Mouse (Mus musculus) liver, postnatal 0 days (tissue): ENCODE results near the gene Mmp27. TPM values are rescaled to one million over a fixed set of nuclear protein-coding genes. Genes with fewer than 3 reads are reported as not detected.
A peak's percentile ranks its signal among the peaks of the same experiment; 100 is the strongest.

Experiments
- ATAC-seq: fragments of 200-750 bp; cut with Nextera tagmentation; 2 replicates; pipeline ENCODE4 v1.8.0; 2017; ENCODE audit warnings: mild to moderate bottlenecking, moderate library complexity
- DNase-seq: peaks from one replicate; pipeline ENCODE4 v3.0.0-alpha.2; 2016
- H3K27ac ChIP-seq: fragments of 300-500 bp; sonication (generic); 2 replicates; pipeline ENCODE4 v1.5.1; 2014; ENCODE audit warnings: antibody characterized with exemption, moderate library complexity, mild to moderate bottlenecking, low read depth
- H3K27me3 ChIP-seq: fragments of 300-500 bp; sonication (generic); 2 replicates; pipeline ENCODE4 v1.6.1; 2014; ENCODE audit warnings: low read length, control low read depth, mixed read lengths; ENCODE audit not compliant: insufficient read depth
- H3K36me3 ChIP-seq: fragments of 300-500 bp; sonication (generic); replicated peaks from 2 replicates; pipeline ENCODE4 v1.6.1; 2014; ENCODE audit warnings: mild to moderate bottlenecking, control low read depth, low read length, moderate library complexity, mixed read lengths; ENCODE audit not compliant: insufficient read depth
- H3K4me1 ChIP-seq: fragments of 300-500 bp; sonication (generic); 2 replicates; pipeline ENCODE4 v1.6.1; 2014; ENCODE audit warnings: antibody characterized with exemption, mild to moderate bottlenecking, control low read depth; ENCODE audit not compliant: insufficient read depth
- H3K4me2 ChIP-seq: fragments of 300-500 bp; sonication (generic); 2 replicates; pipeline ENCODE4 v1.6.1; 2014; ENCODE audit warnings: low read depth, mild to moderate bottlenecking, low read length, moderate library complexity, mixed read lengths
- H3K4me3 ChIP-seq: fragments of 300-500 bp; sonication (generic); 2 replicates; pipeline ENCODE4 v1.5.1; 2014; ENCODE audit warnings: low read depth, low read length
- H3K9ac ChIP-seq: fragments of 300-500 bp; sonication (generic); replicated peaks from 2 replicates; pipeline ENCODE4 v1.6.1; 2014; ENCODE audit warnings: mild to moderate bottlenecking, moderate library complexity
- H3K9me3 ChIP-seq: fragments of 300-500 bp; sonication (generic); 2 replicates; pipeline ENCODE4 v1.6.1; 2016; ENCODE audit warnings: mild to moderate bottlenecking, control low read depth, low read length, mixed read lengths
- CTCF ChIP-seq: sonication (generic); IDR thresholded peaks from 2 replicates; pipeline ENCODE4 v1.5.1; 2016; ENCODE audit warnings: antibody characterized with exemption, low read depth
- EP300 ChIP-seq: IDR thresholded peaks from 2 replicates; pipeline ENCODE4 v1.6.1; 2016; ENCODE audit warnings: antibody characterized with exemption, low read depth, mild to moderate bottlenecking
- WGBS: fragments of 180-500 bp; shearing (Covaris S2); extraction: QIAGEN DNeasy Blood & Tissue Kit; methylation state at CpG from one replicate; pipeline ENCODE4 v1.1.7; 2014; ENCODE audit not compliant: insufficient replicate concordance; 5-methylcytosine and 5-hydroxymethylcytosine counted together
- polyA plus RNA-seq: library from polyadenylated mRNA; unstranded; fragments of >200 nt; fragmentation: Nextera tagmentation; extraction: Ambion mirVana; gene quantifications from 2 replicates; pipeline ENCODE4 v1.2.1, GENCODE M21; 2015

The Mmp27 gene
- polyA plus RNA-seq, 1 experiment from 2014 or later: 0.33 TPM

DNA sequence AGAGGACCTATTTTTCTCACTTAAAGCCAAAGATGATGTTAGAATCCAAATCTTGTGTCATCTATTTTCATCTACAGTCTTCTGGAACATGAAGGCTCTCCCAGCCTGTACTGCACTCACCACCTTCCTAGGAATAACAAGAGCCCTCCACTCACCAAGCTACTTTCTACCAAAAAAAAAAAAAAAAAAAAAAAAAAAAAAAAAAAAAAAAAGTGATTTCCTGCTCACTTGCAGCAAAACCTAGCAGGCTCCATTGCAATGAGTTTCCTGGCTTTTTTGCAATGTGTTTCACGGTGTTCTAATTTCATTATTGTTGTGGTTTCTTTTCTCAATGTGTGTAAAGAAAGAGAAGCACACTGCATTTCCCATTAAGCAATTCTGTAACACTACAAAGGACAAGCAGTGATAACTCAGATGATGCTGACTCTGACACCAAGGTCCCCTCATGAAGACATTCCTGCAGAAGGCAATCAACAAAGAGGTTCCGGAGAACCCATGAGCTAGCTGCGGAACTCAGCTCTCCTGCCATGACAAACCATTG is 22.1 kb downstream of the Mmp27 start:
- Histone ChIP-seq H3K4me1 (no peaks in the 10 kb centered on the region), H3K4me3 (no peak overlapping the region), H3K27ac (no peak overlapping the region), H3K9me3 (no peaks in the 10 kb centered on the region), H3K27me3 (no peaks in the 10 kb centered on the region), H3K36me3 (no peaks in the 10 kb centered on the region), H3K4me2 (no peak overlapping the region), H3K9ac (no peak overlapping the region)
- DNase-seq: no peak
- WGBS: 80% methylated on average over 3 of the region's 3 CpGs
- no peak for TF ChIP-seq CTCF
- TF ChIP-seq EP300: peak; percentile 66
- ATAC-seq: no peak

DNA sequence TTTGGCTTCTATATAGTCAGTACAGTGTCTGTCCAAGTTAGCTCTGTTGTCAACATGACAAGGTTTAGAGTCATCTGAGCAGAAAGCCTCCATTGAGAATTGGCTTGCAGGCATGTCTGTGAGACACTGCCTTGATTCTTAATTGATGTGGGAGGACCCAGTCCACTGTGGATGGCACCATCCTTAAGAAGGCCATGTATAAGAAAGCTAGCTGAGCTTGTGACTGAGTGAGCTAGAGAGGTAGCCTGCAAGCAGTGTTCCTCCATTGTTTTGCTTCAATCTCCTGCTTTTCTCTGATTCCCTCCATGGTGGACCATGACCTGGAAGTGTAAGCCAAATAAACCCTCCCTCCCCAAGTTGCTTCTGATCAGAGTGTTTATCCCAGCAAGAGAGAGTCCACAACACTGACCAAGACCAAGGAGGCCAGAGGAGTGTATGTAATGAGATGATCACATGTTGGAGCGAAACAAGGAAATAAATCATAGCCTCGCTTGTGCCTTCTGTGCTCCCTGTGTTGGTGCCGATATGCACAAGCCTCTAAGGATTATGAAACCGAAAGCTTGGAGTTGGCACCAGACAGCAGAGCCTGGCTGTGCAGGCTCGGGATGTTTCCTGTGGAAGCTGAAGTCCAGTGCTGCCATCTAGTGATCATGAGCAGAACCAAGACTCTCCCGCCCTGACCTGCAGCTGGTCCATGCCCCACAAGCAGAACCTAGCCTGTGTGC is 23.8 kb downstream of the Mmp27 start:
- Histone ChIP-seq H3K4me1 (no peaks in the 10 kb centered on the region), H3K4me2 (peak overlapping the region; percentile 58), H3K36me3 (no peaks in the 10 kb centered on the region), H3K27ac (peak overlapping the region; percentile 37), H3K27me3 (no peaks in the 10 kb centered on the region), H3K9me3 (no peaks in the 10 kb centered on the region), H3K9ac (no peak overlapping the region; the same call in 1 of the 2 replicates), H3K4me3 (peak overlapping the region; percentile 39)
- ATAC-seq (peak; percentile 98), DNase-seq (peak; percentile 80)
- WGBS: 8% methylated on average over 6 of the region's 6 CpGs
- TF ChIP-seq CTCF (peak; percentile 94), EP300 (no peak)

DNA sequence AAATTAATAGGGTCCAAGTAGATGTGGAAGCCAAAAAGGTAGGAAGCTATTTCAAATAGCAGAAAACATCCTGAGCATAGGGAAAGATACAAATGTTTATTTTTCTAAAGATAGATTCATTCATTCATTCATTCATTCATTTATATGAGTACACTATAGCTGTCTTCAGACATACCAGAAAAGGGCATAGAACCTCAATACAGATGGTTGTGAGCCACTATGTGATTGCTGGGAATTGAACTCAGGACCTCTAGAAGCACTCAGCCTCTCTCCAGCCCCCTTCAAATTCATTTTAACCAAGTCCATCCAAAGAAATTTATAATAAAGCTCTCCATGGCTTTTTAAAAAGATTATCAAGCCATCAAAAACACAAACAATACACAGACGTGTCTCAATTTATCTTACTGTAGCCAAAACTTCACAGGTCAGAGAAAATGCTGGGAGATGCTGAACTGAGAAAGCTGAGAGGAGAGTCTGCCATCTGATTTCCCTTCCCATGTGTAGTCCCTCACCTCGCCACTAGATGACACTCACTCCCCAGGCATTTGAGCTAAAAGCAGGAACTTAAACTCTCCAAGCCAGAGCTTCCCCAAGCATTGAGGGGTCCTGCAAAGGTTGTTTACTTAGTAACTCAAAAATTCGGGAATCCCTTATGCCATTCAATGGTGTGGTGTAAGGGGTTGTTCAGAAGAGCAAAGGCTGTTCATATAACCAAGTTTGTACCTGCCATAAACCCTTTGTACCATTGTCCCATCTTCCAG is 32.0 kb downstream of the Mmp27 start:
- DNase-seq: peak; percentile 70
- no peak; the same call in 1 of the 2 replicates for ATAC-seq
- H3K27ac ChIP-seq: no peak overlapping the region
- H3K9ac ChIP-seq: no peak overlapping the region
- H3K4me2 ChIP-seq: no peak overlapping the region
- no peaks in the 10 kb centered on the region for H3K36me3 ChIP-seq
- 2% methylated on average over 3 of the region's 3 CpGs for WGBS
- no peaks in the 10 kb centered on the region for H3K27me3 ChIP-seq
- H3K4me1 ChIP-seq: no peaks in the 10 kb centered on the region
- TF ChIP-seq EP300: no peak
- peak; percentile 96 for TF ChIP-seq CTCF
- no peak overlapping the region for H3K4me3 ChIP-seq
- no peaks in the 10 kb centered on the region for H3K9me3 ChIP-seq

DNA sequence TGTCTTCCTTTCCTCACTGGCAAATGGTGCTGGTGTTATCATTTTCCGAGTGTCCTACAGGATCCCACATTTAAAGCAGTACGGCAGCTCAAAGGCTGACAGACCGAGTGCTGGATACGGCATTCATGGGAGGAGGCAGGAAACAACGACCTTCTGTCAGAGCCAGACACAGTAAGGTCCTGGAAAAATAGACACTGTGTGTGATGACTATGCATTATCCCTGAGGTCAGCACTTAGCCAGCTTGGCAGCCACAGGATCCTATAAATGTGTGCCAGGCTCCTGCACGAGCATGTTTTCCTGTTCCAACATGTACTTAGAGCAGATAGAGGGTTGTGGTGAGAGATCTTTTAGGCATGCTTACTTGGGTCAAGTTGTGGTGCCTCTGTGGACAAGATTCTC is 32.8 kb downstream of the Mmp27 start:
- H3K9me3 ChIP-seq: no peaks in the 10 kb centered on the region
- 59% methylated on average over 6 of the region's 6 CpGs for WGBS
- H3K4me2 ChIP-seq: no peak overlapping the region
- no peak overlapping the region for H3K27ac ChIP-seq
- ATAC-seq (no peak), DNase-seq (no peak)
- no peak for TF ChIP-seq CTCF
- TF ChIP-seq EP300: no peak
- H3K4me1 ChIP-seq: no peaks in the 10 kb centered on the region
- no peak overlapping the region for H3K4me3 ChIP-seq
- no peaks in the 10 kb centered on the region for H3K27me3 ChIP-seq
- no peaks in the 10 kb centered on the region for H3K36me3 ChIP-seq
- no peak overlapping the region for H3K9ac ChIP-seq

DNA sequence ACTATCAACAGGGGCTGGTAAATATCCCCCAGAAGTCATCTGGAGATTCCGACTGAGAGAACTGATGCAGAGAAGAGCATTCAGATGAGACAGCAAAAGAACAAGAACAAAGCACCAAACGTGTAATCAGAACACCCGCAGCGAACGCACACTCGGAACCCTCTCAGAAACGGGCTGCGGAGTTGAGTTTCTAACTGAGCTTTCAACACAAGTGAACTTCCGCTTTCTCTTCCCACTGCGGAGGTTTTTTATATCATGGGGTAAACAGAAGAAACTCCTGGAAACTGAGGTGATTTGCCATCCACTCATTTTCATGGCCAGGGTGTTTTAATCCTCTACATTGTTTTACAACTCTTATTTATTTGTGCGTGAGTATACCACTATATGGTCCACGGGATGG is 34.4 kb downstream of the Mmp27 start:
- TF ChIP-seq CTCF (no peak), EP300 (no peak)
- no peaks in the 10 kb centered on the region for H3K27me3 ChIP-seq
- no peak overlapping the region for H3K27ac ChIP-seq
- WGBS: 73% methylated on average over 12 of the region's 12 CpGs
- H3K9ac ChIP-seq: no peak overlapping the region
- H3K4me1 ChIP-seq: no peaks in the 10 kb centered on the region
- H3K9me3 ChIP-seq: no peaks in the 10 kb centered on the region
- ATAC-seq: no peak
- no peak for DNase-seq
- no peaks in the 10 kb centered on the region for H3K36me3 ChIP-seq
- no peak overlapping the region for H3K4me2 ChIP-seq
- no peak overlapping the region for H3K4me3 ChIP-seq

DNA sequence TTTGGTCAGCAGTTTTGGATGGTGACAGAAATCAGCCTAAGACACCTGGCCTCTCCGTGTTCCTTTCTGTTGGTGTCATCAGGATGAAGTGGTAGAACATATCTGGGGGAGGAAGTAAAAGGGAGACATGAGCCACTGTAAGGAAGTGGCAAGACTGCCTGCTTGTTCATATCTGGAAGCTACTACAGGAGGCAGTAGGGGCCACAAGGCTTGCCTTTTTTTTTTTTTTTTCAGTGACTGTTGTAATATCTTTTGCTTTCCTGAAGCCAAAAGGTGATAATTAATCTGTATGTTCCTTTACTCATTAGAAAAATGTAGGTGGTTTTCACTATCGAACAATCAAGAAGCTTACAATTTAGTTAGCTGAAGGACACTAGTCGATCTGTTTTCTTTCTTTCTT is 51.4 kb downstream of the Mmp27 start:
- Histone ChIP-seq H3K4me1 (no peaks in the 10 kb centered on the region), H3K27ac (no peak overlapping the region), H3K4me2 (no peak overlapping the region), H3K9ac (no peak overlapping the region), H3K27me3 (no peaks in the 10 kb centered on the region), H3K4me3 (no peak overlapping the region), H3K36me3 (no peaks in the 10 kb centered on the region), H3K9me3 (no peaks in the 10 kb centered on the region)
- no peak for TF ChIP-seq CTCF
- TF ChIP-seq EP300: no peak
- no peak for ATAC-seq
- WGBS: 59% methylated on average over 3 of the region's 3 CpGs
- DNase-seq: no peak
